Mouse (Mus musculus): ENCODE data around the gene Senp1.

Senp1 gene

DNA sequence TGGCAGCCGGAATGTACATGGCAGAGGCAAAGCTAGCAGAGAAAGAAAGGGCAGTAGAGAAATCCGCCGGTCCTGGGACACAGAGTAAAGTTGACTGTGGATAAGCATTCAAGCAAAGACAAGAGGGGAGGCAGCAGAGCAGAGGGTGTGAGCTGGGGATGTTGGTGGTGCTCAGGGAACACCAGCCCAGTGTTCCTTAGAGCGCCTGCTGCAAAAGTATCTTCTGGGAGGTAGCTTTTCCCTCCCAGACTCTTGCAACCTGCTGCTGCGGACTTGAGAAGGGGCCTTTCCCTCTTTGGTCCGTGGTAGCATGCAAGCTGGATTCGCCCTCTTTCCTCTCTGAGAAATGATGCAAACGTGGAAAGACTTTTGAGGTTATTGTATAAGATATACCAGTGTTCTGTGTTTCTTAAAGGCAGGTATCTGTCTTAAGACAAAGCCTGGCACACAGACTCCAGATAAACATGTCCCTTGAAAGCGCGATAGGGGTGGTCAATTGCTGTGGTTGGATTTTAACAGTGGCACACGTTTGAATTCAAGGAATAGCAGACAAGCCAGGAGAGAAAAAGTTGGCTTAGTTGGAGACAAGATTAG lies 14.3 kb upstream of the Senp1 start:
- no peak for DNase-seq (ENCODE audit: low read depth)

DNA sequence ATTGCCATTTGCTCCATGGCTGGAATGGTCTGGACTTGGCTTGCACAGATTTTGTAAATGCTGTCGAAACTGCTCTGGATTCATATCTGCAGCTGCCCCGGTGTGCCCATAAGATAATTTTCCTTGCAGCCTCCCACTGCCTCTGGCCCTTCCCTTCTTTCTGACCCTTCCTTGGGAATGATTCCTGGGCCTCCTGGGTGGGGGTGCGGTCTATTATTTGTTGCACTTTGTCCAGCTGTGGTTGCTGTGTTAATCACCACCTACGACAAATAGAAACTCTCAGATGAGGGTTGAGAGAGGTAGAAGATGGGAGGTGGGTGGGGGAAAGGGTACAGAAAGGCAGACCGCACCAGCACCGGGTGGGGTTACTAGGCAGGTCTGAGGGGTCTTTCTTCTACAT lies 13.7 kb upstream of the Senp1 start:
- DNase-seq (ENCODE audit: low read depth), result no peak

DNA sequence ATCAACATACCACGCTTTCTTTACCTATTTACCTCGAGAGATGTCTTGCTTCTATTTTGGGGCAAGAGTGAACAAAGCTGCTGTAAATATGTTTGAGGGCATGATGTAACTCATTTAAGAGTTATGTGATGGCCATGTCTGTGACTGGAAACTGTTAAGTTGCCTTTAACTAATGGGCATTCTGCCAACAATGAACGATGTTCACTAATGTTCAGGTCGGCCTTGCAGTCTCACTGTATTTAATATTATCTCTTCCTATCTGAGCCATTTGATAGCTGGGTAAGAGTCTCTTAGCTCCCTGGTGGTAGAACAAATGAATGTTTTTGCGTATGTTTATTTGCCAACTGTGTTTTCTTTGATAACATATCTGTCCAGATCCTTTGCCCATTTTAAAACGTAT lies 13.0 kb upstream of the Senp1 start:
- no peak for DNase-seq (ENCODE audit: low read depth)

DNA sequence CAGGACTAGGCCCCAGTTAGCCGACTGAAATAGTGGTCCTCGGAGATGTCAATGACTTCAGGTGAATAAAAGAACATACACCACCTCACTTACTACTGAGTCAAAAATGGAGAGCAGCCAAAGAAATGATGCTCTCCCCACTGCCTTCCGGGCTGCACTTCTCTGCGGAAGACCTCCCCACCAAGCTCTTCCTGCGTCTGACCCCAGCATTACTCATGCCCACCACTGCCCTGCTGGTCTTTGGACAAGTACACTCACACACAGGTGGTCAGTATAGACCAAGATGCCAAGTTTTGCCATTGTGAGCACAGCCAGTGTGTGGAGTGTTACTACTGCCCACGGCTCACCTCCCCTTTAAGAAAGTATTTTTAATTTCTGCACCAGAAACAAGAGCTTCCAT lies 8.9 kb upstream of the Senp1 start:
- DNase-seq (ENCODE audit: low read depth), result no peak

DNA sequence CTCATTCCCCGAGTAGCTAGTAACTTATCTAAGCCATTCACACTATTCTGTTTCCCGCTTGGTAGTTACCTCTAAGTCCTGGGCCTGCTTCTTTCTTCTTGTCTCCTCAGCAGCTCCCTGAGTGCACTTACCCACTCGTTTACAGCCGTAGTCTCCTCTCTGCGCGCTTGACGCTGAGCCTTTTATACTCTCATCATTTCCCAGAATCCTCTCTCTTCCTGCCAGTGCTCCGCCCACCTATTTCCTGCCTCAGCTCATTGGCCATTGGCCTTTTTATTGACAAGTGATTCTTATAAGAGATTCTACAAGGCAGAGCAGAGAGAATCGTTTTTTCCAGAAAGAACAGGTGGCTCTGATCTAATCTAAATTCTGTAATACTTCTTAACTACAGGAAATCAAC lies 5.0 kb upstream of the Senp1 start:
- DNase-seq (ENCODE audit: low read depth), result no peak

DNA sequence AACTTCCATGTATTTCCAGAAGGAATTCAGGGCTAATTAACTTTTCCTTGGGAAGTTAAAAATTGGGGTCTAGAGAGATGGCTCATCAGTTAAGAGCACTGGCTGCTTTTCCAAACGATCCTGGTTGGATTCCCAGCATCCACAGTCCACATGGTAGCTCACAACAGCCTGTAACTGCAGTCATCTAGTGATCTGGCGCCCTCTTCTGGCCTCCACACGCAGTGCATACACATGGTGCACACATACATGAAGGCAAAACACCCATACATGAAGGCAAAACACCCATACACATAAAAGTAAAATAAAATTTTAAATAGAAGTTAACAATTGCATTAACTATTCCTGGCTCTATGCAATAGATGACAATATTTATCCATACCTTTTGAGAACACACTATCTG lies 3.4 kb upstream of the Senp1 start:
- DNase-seq (ENCODE audit: low read depth), result no peak

DNA sequence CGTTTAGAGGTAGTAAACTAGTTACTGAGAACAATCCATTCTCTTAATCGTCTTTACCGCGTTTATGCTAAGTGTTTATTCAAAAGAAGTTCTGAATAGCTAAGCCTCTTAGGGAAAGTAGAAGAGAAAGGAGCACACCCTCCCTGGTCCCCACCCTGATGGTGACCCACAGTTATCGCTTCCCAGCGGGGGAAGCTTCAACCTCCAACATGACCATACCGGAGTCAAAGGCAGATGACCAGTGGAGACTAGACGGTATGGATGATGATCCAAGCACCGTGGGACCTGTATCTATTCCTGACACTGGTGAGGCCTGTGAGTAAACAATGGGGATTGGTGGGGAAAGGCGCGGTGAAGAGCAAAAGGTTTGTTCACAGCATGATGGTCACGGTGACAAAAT lies 1.4 kb upstream of the Senp1 start:
- no peak for DNase-seq (ENCODE audit: low read depth)

DNA sequence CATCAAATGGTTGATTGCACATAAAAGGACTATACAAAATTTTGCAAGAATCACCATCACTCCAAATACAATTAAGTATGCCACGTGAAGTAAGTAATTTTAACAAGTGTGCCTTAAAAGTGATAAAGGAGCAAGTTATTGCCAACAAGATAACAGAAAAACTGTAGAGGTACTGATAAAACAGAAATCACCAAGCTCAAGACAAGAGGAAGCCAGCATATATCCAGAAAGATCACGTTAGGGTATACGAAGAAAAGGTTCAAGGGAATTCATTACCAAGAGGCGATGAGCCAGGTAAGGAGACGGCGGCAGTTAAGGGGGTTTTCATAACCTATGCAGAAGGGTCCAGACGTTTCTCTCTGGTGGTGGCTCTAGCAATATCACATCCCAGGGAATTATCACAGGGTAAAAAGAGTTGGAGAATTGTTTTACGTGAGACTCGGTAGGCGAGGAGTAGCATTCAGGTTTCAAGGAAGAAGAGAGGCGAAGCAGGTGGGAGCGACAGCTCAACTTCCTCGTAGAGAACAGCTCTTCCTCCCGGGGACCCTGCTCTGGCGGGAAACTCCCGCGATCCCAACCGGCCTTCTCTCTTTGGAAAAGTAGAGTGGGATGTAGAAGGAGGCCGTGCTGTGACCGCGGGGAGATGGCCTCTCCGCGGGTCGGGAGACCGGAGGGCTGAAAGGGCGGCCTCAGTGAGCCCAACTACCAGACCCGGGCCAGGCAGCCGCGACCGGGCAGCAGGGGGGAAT lies 998 bp downstream of the Senp1 start, which contains the start of gene Pfkm:
Gene Pfkm, plus strand, starts transcription at position 218 of the 749 bp plus-strand sequence.
- DNase-seq (ENCODE audit: low read depth), result peak; percentile 22

DNA sequence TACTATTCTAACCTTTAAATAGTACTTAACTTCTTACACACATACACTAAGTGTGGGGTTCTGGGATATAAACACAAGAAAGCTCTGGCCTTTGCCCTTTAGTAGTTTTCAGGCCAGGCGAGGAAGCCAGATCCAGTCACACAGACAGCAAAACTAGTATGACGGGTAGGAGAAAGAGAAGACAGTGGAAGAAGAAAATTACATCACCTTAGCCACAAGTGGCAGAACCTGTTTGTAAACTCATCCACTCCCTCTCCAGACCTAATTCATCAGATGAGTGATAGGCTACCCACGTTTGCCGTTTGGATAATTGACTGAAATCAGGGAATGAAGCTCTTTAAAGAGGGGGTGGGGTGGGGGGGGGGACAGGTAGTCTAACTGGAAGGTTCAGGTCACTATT lies 1.7 kb downstream of the Senp1 start:
- DNase-seq (ENCODE audit: low read depth), result no peak

DNA sequence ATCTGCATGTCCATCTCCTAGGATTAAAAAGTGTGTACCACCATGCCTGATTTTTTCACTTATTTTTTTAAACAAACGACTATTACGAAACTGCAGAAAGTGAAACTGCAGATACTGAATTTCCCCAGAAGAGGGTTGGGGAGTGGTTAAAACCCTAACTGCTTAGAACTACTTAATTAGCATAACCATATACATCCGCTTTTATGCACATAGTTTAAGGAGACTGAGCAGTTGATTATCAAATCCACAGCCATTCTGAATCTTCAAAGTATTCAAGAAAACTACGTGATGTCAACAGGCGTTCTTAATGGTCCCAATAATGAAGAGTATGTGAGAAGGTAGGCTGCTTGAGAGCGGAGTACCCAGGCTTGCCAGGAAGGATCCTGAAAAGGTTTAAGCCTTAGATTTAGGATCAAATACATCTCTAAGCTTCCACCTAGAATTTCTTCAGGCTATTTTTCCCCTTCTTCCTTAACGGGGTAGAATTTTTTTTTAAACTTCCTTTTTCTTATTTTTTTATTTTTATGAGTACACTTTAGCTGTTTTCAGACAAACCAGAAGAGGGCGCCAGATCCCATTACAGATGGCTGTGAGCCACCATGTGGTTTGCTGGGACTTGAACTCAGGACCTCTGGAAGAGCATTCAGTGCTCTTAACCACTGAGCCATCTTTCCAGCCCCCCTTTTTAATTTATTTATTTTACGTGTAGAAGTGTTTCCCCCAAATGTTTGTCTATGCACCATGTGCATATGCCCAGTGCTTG lies 3.9 kb downstream of the Senp1 start:
- DNase-seq (ENCODE audit: low read depth), result peak; percentile 22

DNA sequence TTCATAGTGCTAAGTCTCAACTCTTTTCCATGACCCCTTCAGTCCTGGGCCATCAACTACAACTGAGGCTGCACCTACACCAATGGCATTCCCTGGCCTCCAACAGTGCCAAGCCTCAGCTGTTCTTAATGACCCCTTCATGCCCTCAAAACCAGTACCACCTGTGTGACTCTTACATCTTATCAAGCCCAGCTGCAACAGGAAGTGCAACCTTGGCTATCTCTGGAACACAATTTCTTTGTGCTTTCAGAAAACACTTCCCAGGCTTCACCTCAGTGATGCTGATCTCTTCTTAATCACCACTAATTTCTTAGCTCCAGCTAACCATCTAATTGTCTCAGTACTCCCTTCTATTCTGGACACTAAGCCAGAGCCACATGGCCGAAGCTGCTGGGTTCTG lies 4.7 kb downstream of the Senp1 start:
- no peak for DNase-seq (ENCODE audit: low read depth)

DNA sequence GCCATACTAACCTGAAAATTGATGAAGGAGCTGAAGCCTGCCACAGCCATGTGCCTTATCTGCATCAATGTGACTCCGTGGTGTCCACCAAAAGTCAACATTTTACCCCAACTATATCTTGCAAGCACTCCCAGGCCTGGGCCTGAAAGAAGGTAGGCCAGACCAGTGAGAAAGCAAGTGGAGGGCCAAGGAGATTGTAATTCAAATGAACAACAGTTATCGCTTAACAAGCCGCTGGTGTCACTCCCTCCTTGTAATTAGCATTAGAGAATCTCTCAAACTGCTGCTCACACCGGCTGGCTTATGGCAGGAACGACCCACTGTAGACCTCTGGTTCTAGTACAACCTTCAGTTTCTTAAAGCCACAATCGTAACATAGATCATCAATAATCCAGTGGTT lies 16.6 kb downstream of the Senp1 start:
- DNase-seq (ENCODE audit: low read depth), result no peak

DNA sequence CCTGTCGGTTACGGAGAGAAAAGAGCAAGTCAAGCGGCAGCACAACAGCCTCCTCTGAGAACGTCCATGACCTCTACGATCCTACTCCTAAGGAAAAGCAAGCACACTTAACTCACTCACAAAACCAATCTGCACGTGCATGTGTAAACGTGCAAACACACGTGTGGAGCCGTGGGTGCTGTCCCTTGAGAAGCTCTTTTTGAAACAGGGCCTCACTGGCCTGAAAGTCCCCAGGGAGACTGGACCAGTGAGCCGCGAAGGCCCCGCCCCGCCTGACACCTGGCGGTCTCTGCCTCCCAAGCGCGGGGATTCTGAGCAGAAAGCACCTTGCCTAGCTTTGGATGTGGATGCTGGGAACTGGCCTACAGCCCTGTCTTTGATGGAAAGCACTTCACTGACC lies 18.5 kb downstream of the Senp1 start:
- DNase-seq (ENCODE audit: low read depth), result no peak

DNA sequence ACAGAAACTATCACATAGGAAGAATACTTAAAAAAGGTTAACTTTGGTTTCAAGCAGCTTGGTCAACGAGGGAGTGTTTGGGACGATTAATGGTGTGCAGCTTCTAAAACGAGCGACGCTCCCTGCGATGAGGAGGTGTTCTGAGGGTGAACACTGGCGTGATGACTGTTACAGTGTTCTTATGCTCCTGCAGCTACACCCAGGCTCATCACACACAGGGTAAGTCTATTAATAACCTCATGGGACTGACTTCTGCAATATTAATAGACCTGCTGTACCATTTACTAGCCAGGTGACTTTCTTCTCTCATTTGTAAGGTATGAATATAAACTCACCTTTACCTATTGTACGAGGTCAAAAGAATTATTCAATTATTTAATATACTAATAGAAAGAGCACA lies 19.0 kb downstream of the Senp1 start:
- no peak for DNase-seq (ENCODE audit: low read depth)

DNA sequence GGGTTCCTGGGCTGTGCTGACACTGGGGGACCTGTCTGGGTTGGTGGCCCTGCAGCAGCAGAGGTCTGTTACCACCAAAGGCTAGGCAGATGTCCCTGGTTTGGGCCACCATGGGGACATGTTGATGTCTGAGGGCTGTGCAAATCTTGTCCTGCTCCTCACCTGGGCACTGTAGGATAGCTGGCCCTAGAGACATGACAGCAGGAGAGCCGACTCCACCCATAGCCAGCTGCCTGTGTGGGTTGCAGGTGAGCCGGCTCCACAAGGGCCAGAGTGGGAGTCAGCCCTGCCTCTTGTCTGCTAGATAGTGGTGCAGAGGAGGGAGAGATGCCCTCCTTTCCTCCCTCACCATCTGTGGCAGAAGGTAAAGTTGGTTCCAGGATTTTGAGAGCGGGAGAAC lies 23.2 kb downstream of the Senp1 start:
- DNase-seq (ENCODE audit: low read depth), result no peak

DNA sequence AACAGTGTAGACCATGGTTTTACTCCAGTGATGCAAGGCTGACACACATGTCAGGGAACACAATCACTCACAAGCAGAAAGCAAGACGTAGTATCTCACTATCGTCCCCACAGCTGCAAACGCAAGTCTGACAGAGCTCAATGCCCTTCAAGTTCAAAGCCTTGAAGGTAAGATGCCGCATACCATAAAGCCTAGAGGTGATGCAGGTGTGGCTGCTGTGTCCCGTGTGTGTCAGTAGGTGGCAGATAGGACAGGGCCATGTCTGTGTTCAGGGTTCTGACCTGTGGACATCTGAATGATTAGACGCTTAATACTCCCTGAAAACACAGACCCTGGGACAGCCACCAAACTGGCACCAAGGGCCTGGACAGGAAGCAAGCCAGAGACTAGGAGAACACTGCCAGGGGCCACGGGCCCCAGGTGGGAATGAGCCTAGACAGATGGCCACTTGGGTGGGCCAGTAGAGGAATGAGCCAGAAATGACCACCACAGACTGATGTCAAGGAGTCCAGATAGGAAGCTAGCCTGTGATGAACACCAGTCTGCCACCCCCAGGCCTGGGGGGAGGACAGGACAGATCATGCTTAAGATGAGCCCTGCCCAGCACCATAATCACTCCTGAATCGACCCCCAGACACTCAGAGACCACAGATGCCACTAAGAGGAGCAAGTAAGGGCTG lies 23.8 kb downstream of the Senp1 start:
- no peak for DNase-seq (ENCODE audit: low read depth)

DNA sequence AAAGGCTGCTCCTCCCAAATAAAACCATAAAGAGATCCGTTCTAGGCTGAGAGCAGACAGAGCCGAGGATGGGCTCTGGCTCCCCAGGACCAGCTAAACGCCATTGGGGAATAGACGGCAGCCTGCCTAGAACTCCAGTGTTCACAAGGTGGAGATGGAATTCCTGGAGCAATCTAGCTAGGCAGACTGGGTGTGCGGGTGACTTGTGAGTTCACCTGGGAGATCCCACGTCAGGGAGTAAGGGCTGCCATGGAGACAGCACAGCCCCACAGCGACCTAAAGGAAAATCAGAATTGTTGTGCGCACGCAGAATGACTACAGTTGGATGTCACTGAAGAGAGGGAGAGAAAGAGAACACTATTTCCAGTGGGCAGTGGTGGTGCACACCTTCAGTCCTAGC lies 25.0 kb downstream of the Senp1 start:
- no peak for DNase-seq (ENCODE audit: low read depth)

DNA sequence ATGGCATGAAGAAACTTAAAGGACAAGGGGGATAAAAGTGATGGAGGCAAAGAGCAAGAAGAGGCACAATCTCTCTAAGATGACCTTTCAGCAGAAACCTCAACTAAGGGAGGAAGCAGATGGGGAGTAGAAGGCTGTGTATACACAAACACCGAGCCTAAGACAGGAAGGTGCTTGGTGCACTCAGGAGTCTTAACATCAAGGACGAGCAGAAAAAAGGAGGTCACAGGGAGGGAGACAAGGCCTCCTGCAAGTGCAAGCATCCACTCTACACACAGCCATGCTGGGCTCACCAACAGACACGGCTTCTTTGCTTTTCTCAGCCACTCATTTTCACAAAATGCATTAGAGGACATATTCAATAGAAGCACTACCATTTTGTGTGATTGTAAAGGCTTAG lies 26.1 kb downstream of the Senp1 start:
- no peak for DNase-seq (ENCODE audit: low read depth)

DNA sequence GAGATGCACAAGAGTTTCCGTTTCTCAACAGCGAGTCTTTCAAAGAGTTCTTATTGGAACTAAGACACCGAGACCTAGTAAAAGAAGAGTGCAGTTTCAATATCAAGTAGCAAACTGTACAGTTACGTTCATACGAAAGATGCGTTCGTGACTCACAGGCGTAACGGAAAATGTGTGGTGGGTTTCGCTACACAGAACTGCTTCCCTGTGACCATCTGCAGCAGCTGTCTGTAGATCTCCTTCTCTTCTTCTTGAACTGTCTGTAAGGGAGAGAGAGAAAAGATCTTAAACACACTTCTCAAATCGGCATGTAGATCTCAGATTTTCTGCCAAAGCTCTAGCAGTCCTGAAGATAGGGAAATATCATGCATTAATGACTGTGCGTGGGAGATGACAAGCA lies 26.9 kb downstream of the Senp1 start:
- DNase-seq (ENCODE audit: low read depth), result no peak

DNA sequence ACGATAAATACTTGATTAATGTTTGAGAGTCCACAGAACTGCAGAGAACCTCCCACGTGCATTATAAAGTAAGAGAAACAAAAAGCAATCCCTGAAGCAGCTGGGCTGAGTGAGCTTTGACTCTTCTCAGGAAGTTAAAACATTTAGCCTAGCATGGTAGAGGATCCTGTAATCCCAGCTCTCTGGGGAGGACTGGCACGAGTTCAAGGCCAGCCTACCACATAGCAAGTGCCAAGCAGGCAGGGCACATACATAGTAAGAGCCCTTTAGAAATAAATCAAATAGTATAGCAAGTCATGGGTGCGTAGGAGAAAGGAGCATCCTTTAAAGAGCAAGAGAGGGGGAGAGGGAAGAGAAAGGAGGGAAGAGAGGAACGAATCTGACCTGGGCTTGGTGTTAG lies 27.7 kb downstream of the Senp1 start:
- no peak for DNase-seq (ENCODE audit: low read depth)

DNA sequence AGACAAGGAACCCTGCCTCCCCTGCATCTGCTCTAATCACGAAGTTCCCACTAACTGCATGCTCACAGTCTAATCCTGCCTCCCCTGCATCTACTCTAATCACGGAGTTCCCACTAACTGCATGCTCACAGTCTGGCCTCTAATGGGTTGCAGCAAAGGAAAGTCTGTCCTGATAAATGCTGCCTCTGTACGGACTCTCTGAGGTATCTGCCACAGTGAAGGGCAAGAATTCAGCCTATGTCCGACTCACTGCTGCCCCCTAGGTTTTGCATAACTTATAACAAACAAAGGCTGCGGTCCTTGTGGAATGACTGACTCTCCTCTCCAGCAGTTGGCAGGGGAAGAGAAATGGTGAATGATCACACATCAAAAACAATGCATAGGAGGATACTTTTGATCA lies 38.3 kb downstream of the Senp1 start:
- DNase-seq (ENCODE audit: low read depth), result peak; percentile 32

DNA sequence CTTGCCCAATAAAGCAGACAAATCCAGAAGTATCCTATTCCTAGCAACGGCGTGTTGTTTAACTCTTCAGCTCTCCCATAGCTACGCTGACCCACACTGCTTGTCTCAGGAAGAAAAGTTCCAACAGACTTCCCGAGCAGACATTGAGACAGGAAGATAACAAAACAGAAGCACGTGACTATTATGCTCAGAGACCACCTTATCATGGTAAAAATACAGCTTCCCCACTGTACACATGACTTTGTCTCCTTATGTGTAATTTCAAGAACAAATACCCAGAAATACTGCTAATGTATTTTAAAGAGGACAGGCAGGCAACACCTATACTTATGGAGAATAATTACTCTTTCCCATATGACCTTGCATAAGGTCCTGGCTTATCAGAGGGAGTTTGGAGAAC lies 41.9 kb downstream of the Senp1 start:
- DNase-seq (ENCODE audit: low read depth), result no peak
